Mouse (Mus musculus) G1E (cell line): Measurements from ENCODE around the gene Rara.
A peak's percentile ranks its signal among the peaks of the same experiment; 100 is the strongest.

Experiments used
- CTCF ChIP-seq: IDR thresholded peaks from 2 replicates; pipeline ENCODE4 v1.5.1; 2012; ENCODE audit warnings: low read depth, low read length, inconsistent platforms, mixed read lengths
- GATA1 ChIP-seq: IDR thresholded peaks from 2 replicates; pipeline ENCODE4 v1.6.1; 2012; ENCODE audit warnings: borderline replicate concordance, low read length, inconsistent platforms, mixed read lengths
- GATA2 ChIP-seq: IDR thresholded peaks from 2 replicates; pipeline ENCODE4 v1.6.1; 2012; ENCODE audit warnings: low read depth, low read length, inconsistent platforms, borderline replicate concordance
- POLR2AphosphoS5 ChIP-seq: IDR thresholded peaks from 2 replicates; pipeline ENCODE4 v1.6.1; 2012; ENCODE audit warnings: low read depth, low read length, inconsistent platforms; ENCODE audit not compliant: insufficient replicate concordance
- TAL1 ChIP-seq: conservative IDR thresholded peaks from 2 replicates; pipeline ENCODE4 v1.6.1; 2012; ENCODE audit warnings: low read depth, low read length, inconsistent platforms, mixed read lengths

DNA sequence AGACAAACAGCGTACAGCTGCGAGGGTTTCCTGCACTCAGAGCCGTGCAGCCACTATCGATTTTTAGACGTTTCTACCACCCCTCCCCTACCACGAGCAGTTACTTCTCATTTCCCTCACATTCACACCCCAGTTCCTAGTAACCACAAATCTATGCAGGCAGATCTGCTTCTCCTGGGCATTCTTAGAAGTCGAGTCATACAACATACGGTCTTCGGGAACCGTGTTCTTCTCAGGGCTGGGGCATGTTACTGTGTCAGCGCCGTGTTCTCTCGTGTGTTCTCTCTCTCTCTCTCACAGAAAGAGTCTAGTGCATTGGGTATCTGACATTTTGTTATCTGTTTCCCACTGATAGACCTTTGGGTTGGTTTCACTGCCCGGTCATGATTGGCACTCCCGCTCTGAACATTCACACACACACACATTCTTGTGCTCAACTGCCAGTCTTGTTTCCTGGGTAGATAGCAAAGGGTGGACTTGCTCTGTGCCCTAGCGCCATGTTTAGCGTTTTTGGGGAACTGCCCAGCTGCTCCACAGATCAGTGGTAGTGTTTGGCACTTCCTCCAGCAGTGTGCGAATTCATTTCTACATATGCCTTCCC lies 20.5 kb downstream of the Rara start:
- TF ChIP-seq CTCF (no peak), TAL1 (peak; percentile 22; the same call in 1 of the 2 replicates), POLR2AphosphoS5 (no peak), GATA1 (no peak), GATA2 (no peak)
